ENCODE assay signal across 27 mouse cellular contexts in the genomic region with DNA sequence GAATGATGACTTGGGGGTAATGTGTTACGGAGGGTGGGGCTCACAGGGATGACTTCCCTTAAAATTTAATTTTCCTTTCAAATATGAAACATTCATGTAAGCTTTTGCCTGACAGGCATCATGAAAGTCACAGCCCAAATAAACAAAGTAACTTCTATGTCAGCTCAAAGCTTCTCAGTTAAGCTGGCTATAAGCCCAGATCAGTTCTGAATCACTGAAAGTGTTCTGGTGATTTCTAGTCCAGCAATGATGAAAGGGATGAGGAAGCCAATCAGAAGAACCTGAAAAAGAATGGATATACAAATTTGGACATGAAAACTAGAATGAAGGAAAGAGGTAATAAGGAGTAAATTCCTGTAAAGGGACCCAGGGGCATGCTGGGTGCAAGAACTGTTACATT.
DNase-seq lines count a peak whose midpoint lies in the region; ATAC-seq and TF ChIP-seq lines count a peak whose summit lies in the region.
"Had no signal": no experiment of that assay in that cellular context is flagged by ENCODE, and none has a peak within 500 bp of the region (broad histone marks: within the 10 kb centered on the region; RNA-seq: fewer than 3 reads in every experiment).

No protein-coding gene starts in this region.

- H3K9me3 ChIP-seq in lung, embryonic 14.5 days (ENCODE audit: low read depth, low read length), result no peaks in the 10 kb centered on the region
- H3K9me3 ChIP-seq: forebrain, embryonic 12.5 days; heart, embryonic 12.5 days; hindbrain, embryonic 12.5 days; neural tube, embryonic 13.5 days had no signal

- H3K27ac ChIP-seq in lung, embryonic 14.5 days (ENCODE audit: low read depth), result no peak overlapping the region
- H3K27ac ChIP-seq: forebrain, embryonic 12.5 days; hindbrain, embryonic 12.5 days; kidney, postnatal 0 days; neural tube, embryonic 13.5 days had no signal

- H3K36me3 ChIP-seq in lung, embryonic 14.5 days (ENCODE audit: insufficient read depth), result no peaks in the 10 kb centered on the region
- H3K36me3 ChIP-seq: forebrain, embryonic 12.5 days; heart, embryonic 12.5 days; hindbrain, embryonic 12.5 days; neural tube, embryonic 13.5 days had no signal

- peak; percentile 42 for DNase-seq in adrenal gland, adult 2 months
- no peak for DNase-seq in adrenal gland, adult 18-20 months (ENCODE audit: low spot score in 2 of 2)
- DNase-seq in lung, embryonic 14.5 days, result peak; percentile 73
- DNase-seq in lung, postnatal 14 days, result no peak
- peak; percentile 8 for DNase-seq in brain, adult 2 months (ENCODE audit: low read depth, low spot score)
- no peak for DNase-seq in frontal cortex, postnatal 14 days (ENCODE audit: low spot score in 2 of 2)
- no peak for DNase-seq in layer of hippocampus, adult 8-10 months (ENCODE audit: low spot score in 2 of 2)
- DNase-seq: adrenal gland, postnatal 14 days; cerebellum, adult 9-10 months; gastrocnemius, postnatal 10 days; heart, adult 11 months; heart, postnatal 10 days; kidney, adult 18-20 months; left cerebral cortex, postnatal 4 days; liver, postnatal 0 days; midbrain, embryonic 14.5 days; retina, postnatal 1 day; right cerebral cortex, postnatal 25 days had no signal

- TF ChIP-seq CTCF in lung, embryonic 14.5 days (IDR thresholded peaks at IDR 0.05; ENCODE audit: low read depth), result no peak

- H3K9ac ChIP-seq in lung, embryonic 14.5 days, result no peak overlapping the region
- H3K9ac ChIP-seq: forebrain, embryonic 12.5 days; heart, embryonic 12.5 days; hindbrain, embryonic 12.5 days; liver, postnatal 0 days; neural tube, embryonic 13.5 days had no signal

- H3K4me3 ChIP-seq in lung, embryonic 14.5 days (ENCODE audit: low read depth, low read length), result no peak overlapping the region
- H3K4me3 ChIP-seq: forebrain, embryonic 12.5 days; heart, embryonic 12.5 days; hindbrain, embryonic 12.5 days; myocyte; neural tube, embryonic 13.5 days had no signal

- no peak; the same call in 1 of the 2 replicates for ATAC-seq in lung, embryonic 14.5 days (ENCODE audit: insufficient read depth)
- ATAC-seq: CD4-positive, CD25-positive, alpha-beta regulatory T cell, adult 4 months; inflammation-experienced regulatory T-cells, adult 6 months; liver, postnatal 0 days had no signal

- H3K27me3 ChIP-seq in lung, embryonic 14.5 days (ENCODE audit: insufficient read depth, low read length), result no peaks in the 10 kb centered on the region
- H3K27me3 ChIP-seq: forebrain, embryonic 12.5 days; heart, embryonic 12.5 days; hindbrain, embryonic 12.5 days; neural tube, embryonic 13.5 days had no signal

- no peaks in the 10 kb centered on the region for H3K4me1 ChIP-seq in lung, embryonic 14.5 days (ENCODE audit: insufficient read depth)
- H3K4me1 ChIP-seq: forebrain, embryonic 12.5 days; heart, embryonic 12.5 days; hindbrain, embryonic 12.5 days had no signal

- no peak overlapping the region for H3K4me2 ChIP-seq in lung, embryonic 14.5 days
- H3K4me2 ChIP-seq: forebrain, embryonic 12.5 days; heart, embryonic 12.5 days; hindbrain, embryonic 12.5 days; liver, embryonic 11.5 days; neural tube, embryonic 13.5 days had no signal

- WGBS in lung, embryonic 14.5 days, result 63% methylated on average over 1 of the region's 1 CpGs

Comparison
In these comparisons a context has a peak if more than half of its experiments do, and no peak if none do; other contexts are left out.
1. DNase-seq: peak in adrenal gland, adult 2 months (single experiment), lung, embryonic 14.5 days (single experiment) and brain, adult 2 months (single experiment); none in adrenal gland, adult 18-20 months (0 of 2), lung, postnatal 14 days (single experiment), frontal cortex, postnatal 14 days (0 of 2) and layer of hippocampus, adult 8-10 months (0 of 2).